Mouse (Mus musculus): ENCODE measurements around the gene Hes5. TPM values are rescaled to one million over a fixed set of nuclear protein-coding genes. Genes with fewer than 3 reads are reported as not detected.
A peak's percentile ranks its signal among the peaks of the same experiment; 100 is the strongest.

Hes5 gene
- total RNA-seq, 2 experiments from 2014 or later, result not detected

DNA sequence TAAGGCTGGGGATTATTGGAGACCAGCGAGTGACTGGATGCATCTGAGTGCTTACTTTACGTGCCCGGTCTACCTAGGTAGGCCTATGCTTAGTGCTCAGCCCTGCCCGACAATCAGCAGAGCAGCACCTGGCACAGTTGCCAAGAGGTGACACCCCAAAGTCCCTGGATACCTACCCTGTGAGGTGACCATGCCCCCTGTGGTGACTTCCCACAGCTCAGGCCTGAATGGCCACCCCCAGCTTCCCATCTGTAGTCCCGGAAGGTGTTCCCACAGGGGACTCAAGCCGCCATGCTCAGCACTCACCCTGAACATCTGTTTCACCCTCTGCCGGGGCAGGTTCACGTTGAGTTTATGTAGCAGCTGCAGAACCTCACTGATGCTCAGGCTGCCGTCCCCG is 45.6 kb downstream of the Hes5 start:
- intact Hi-C loops (cut with DNase I), result no loop called here
- DNase-seq, result no peak

DNA sequence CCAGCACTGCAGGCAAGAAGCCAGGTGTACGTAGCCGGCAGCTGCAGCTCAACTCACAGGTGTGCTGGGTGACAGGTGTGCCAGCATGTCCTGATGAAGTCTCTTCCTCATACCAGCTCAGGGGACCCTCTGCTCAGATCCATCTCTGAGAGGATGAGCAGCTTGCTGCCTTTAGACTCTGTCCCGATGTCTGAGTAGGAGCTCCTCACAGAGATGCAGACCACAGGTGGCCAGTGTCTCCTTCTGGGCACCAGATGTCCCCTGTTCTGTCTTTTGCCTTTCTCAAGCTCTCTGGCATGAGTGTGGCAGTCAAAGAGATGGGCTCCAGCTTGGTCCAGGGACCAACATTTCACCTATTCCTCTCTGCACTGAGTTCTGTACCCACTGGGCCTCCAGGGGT is 46.9 kb downstream of the Hes5 start:
- no peak for DNase-seq
- intact Hi-C loops (cut with DNase I), result no loop called here

DNA sequence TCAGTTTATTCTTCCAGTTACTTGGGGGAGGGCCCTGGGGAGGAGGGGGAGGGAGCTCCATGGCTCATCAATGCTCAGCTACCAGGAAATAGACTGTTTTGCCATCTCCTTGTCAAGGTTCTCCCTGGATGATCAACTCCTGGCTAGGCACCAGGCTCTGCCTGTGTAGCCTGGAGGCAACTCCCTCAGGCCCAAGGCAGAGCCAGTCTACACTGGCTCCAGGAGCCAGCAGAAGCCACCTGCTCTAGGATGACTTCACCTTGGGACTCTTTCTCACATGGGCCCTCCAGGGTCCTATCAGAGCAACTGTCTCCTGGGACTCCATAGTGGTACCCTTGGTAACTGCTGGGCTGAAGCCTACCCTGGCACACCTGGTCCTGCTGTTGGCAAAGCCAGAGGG is 47.4 kb downstream of the Hes5 start:
- intact Hi-C loops (cut with DNase I), result no loop called here
- no peak for DNase-seq

DNA sequence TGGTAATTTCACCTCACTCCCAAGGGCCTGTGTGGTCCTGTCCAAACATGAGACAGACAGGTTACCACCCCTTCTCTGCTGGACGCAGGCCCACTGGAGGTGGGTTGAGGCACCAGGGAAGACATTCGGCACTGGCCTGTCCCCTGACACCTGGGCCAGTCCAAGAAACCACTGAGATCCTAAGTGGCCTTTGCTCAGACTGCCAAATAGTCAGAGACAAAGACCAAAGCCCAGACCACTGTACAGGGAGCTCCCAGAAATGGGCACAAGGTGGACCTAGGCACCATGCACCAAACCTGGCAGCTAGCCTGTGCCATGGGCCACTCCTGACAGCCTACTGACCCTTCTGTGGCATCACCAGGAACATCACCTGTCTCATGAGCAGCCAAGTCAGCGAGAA is 48.5 kb downstream of the Hes5 start:
- DNase-seq, result no peak
- intact Hi-C loops (cut with DNase I), result no loop called here

DNA sequence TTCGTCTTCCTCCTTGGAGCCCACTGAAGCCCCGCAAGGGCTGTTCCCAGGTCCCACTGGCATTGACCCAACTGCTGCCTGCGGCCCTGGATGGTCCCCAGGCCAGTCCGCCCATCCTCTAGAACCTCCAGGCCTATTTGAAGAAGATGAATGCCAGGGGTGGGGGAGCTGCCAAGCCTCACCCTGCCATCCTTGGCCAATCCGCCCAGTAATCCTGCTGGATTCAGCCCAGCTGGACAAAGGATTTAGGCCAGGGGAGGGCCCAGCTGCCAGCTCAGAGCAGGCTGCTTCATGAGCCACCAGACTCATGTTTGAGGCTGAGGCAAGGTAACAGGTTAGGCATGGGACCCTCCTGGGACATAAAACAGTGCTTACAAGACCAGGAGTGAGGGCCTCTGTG is 50.1 kb downstream of the Hes5 start:
- intact Hi-C loops (cut with DNase I), result no loop called here

DNA sequence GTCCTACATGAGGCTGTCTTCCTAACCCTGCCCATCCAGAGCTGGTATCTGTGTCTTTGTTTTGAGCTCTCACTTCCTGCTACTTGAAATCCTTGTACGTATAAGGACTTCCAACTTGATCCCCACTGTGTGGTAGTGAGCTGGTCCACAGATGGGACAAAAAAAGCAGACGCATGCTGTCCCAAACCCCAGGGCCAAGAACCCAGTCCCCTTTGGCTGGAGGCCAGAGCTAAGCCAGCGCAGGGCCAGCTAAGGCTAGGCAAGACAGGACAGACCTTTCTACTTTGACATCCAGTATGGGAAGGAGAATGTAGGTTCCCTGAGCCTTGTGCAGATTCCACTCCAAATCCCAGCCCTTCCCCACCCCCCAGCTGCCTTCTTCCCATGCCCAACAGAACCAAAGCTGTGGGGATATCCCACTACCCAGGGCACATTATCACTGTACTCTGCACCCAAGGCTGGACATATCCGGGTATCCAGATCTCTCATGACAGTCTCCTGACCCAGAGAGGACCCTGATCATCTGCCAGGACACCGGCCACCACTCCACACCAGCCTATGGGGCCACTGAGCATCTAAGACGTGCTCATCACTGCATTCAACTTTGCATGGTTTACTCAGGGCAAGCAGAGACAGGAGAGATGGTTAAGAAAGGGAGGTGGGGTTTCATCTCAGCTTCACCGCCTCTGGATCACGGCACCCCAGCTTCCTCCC is 50.7 kb downstream of the Hes5 start:
- intact Hi-C loops (cut with DNase I), result no loop called here
- DNase-seq, result no peak

More for the DNA sequence above, 50.1 kb downstream of the Hes5 start:
- peak; percentile 25 to 30 for DNase-seq

Other genes with a start within 250 kb of the Hes5 start
- gene Ttc34, start 123.5 kb upstream of the Hes5 start, total RNA-seq (2021), result not detected
- under 1 TPM in 1 of 2 experiments, not detected in 1; 0.20 TPM for gene Mmel1, start 91.3 kb upstream of the Hes5 start, total RNA-seq (2021)
- gene Fam213b, start 61.8 kb upstream of the Hes5 start, total RNA-seq (2021), result 100 to 1,000 TPM in 1 of 2 experiments, 10 to 100 TPM in 1; 89.1 to 111 TPM
- 1 to 10 TPM; 1.4 to 1.6 TPM for gene Tnfrsf14, start 32.4 kb upstream of the Hes5 start, total RNA-seq (2021)
- 10 to 100 TPM; 30.5 to 33.2 TPM for gene Pank4, start 3.2 kb downstream of the Hes5 start, total RNA-seq (2021)
- gene Plch2, start 95.9 kb downstream of the Hes5 start, total RNA-seq (2021), result under 1 TPM; 0.26 to 0.47 TPM
- gene Pex10, start 106.1 kb downstream of the Hes5 start, total RNA-seq (2021), result 10 to 100 TPM; 11.9 to 13.2 TPM
- gene Rer1, start 125.5 kb downstream of the Hes5 start, total RNA-seq (2021), result 10 to 100 TPM; 46.1 to 50.3 TPM
- gene Morn1, start 125.7 kb downstream of the Hes5 start, total RNA-seq (2021), result 1 to 10 TPM; 1.5 to 1.8 TPM

All from gastrocnemius, postnatal 36 days (tissue).